Mouse (Mus musculus) thymus, postnatal 25 days (tissue): Measurements from ENCODE around the gene Cdc25a.

Source experiments
- DNase-seq: peaks from one replicate; pipeline ENCODE4 v3.0.0; 2022

Gene Cdc25a

DNA sequence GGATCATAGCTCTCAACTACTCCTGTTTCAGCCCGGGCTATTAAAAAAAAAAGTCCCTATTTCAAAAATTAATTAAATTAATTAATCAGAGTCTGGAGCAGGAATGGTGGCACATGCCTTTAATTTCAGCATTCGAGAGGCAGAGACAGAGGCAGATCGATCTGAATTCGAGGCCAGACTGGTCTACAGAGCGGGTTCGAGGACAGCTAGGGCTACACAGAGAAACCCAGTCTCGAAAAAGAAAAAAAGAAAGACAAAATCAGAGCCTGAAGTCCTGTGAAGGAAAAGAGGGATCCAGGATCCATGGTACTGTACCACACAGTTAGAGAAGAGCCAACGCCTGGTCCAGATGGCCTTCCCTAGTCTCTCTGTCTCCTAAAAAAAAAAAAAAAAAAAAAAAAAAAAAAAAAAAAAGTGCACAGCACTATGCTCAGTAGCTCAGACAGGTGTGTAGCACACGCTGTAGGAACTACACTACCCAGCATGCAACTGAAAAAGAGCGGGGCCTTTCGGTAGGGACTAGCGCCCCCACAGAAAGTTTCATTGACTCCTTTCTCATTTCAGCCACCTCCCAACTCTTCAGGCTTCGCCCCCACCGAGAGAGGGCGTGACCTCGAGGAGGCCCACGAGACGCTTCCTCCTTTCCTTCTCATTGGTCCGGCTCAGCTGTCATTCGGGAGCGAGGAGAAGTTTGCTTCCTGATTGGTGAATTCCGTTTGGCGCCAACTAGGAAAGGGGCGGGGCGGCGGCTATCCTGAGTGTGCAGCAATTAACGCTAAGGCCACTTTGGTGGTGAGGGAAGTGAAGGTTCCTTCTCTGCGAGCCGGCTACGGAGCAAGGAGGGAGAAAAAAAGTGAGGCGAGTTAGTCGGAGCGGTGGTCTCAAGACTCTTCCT lies at the start of gene Cdc25a:
TSS of gene Cdc25a (plus strand) at position 783 of the 895 bp plus-strand sequence.
- DNase-seq = peak; percentile 96

DNA sequence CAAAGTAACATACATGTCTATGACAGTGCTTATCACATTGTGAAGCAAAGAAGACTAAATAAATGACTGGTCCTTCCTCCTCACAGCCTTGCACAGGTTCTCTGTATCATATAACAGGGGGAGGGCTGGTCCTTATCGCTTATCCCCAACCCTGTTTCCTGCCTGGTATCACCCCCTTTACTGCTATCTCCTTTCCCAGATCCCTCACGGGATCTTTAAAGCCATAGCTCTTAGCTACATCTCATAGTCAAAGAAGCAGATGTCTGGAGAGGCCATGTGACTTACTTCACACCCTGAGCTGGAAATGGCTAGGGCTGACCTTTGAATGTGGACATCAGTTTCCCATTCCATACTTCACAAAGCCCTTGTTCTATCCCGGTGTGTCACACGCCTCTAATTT lies 49.6 kb upstream of the Cdc25a start:
- DNase-seq = no peak

DNA sequence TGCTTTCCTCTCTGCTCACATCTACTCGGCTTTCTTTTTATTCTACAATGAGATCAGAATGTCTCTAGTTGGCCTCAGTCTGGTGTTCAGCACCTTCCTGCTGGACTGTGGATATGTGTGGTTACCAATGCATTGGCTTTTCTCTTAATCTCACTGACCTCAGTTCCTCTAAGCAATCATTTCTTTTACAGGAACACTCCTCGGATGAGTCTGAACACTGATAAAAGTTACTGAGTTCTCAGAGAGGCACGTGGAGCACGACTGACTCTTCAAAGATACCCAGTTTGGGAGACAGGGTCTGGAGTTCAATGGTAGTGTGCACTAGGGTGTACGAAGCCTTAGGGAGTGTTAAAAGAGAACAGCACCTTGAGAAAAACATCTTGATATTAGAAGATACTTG lies 49.2 kb upstream of the Cdc25a start:
- no peak for DNase-seq

DNA sequence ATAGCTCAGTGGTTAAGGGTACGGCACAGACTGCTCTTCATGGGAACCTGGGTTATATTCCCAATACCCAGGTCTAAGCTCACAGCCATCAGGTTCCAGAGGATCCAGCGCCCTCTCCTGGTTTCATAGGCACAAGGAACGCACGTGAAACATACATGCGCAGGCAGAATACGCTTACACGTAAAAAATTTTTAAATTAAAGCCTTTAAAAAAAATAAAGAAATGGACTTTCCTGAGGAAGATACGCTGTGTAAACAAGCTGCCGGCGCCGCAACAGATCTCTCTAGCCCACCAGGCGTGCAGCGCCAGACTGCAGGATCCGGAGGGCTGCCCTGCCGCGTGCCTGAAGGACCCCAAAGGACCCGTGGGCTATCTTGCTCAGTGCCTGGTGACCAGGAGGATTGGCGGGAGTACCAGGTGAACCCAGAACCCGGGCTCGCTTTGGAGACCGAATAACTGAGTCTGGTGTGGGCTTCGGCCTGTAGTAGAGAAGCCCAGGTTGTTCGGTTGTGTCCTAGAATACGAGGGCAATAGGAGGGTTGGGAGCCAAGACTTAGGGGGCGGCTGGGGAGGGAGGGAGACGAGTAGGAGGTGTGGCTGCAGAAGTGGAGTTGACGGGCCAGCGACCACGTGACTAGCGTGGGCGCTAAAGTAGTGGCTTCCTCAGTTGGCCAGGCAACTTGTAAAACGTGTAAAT lies 42.8 kb upstream of the Cdc25a start, which contains the start of gene Nme6:
TSS of gene Nme6 (plus strand) at position 359 of the 697 bp plus-strand sequence.
- peak; percentile 81 for DNase-seq

DNA sequence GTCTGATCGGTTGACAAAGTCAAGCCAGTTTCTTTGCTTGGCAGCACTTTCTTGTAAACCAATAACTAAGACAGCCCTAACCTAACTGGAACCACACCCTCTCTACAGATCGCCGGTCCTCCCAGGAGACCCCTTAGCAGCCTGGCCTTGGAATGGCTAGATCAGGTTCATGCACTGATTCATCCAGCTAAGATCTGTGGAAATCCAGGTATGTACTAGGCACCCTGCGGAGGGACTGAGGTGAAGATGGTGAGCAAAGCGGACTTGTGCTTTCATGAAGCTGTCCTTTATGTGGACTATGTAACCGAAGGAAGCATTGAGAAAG lies 42.3 kb upstream of the Cdc25a start:
- DNase-seq = no peak

DNA sequence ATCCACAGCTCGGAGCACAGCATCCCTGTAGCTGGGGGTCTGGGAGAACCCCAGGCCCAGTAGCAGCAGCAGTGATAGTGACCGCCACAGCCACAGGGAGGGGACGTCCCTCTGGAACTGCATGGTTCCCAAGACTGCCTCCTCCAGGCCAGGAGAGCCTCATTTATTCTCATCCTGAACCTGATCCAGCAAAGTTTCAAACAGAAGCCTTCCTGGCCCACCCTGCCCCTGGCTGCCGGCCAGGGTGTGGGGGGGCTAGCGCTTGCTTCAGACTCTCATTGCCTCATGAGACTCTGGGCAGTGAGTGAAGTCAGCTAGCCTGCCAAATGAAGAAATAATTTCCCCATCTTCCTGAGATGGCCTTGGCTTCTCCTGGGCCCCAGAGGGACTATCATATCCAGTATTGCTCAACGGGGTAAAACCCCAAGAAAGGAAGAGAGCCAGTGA lies 26.0 kb upstream of the Cdc25a start, which contains the start of gene Camp:
TSS of gene Camp (minus strand) at position 306 of the 447 bp plus-strand sequence.
- DNase-seq = no peak

DNA sequence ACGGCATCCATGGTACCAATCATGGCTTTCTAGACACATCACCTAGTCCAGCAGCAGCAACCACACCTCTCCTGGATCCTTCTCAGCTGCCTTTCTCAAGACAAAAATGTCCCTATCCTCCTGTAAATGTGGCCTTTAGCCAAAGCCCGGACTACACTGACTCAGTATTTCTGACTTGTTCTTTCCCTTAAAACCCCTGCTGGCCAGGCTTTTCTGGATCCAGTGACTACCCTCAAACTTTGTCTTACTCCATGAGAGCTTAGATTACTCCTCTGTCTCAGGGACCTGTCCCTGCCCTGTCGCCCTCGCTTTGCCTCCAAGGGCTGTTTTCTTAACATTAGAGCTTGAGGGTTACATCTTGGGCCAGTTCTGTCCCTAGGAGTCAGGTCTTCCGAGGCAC lies 25.3 kb upstream of the Cdc25a start:
- no peak for DNase-seq

DNA sequence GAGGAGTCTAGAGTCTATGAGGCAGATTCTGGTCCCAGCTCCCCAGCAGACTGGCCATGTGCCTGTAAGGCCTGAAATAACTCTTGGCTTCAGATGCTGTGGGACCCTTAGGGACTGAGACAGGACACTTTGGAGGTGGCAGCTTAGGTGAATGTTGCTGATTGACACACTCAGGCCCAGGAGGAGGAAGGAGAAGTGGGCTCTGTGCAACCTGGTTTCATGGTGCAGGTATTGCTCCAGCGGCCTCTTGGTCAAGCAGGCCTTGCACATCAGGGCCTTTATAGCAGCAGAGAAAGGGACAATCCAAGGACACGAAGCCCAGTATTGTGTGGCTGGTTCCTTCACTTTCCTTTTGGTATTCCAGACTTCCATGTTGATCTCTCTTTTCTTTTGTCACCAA lies 21.0 kb upstream of the Cdc25a start:
- DNase-seq = no peak

DNA sequence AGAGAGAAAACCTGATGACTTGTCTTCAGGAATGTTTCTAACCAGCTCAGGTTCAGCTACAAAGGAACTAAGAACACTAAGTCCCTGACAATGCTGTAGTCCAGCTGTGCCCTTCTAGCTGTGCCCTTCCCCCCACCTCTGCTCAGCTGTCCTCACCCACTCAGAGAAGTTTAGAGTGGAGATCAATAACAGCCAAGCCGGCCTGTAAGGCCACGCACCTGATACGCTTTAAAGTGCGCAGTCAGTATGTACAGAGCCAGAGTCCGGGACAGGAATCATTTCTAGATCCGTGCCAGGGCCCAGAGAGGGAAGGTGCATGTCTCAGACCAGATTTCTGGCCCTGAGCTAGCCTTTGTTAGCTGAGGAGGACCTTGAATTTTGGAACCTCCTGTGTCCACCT lies 19.4 kb upstream of the Cdc25a start:
- DNase-seq = no peak

DNA sequence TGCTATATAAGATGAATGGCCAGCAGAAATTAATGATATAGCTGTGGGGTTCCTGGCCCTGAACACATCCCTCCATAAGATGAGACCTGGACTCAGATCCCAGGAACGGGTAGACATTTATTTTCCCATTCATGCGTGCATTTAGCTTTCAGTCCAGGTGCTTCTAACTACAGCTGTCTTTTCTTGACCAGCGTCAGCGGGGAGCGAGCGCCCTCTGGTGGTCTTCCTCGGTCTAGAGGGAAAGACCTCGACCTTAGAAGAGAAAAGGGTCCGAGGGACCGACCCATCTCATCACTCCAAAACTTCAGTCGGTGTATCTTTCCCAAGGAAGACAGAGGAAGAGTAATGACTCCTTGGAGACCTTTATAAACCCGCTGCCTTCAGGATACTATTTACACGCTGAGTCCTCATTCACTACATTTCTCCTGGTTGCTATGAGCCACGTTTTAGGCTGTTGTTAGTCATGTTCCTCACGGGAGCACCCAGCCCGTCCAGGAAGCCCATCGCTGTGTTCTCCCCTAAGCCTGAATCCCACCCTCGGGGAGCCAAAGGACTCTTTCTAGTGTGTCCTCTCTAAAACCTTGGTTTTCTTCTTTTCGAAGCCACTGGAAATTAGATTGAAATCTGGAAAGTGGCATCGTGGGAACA lies 12.9 kb upstream of the Cdc25a start:
- DNase-seq = peak; percentile 83

DNA sequence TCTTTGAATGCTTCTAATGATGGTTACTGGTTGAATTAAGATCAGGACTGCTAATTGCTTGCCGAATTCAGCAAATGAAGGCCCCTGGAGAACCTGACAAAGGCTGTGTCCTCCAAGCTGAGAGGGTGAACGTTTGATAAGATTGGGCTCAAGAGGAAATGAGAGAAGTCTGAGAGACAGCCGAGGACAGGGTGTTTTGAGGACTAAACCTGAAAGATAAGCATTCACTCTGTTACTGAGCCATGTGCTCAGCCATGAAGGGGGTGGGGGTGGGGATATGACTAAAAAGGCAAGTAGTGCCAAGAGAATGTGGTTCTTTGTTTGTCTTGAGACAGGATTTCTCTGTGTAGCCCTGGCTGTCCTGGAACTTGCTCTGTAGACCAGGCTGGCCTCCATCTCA lies 12.3 kb upstream of the Cdc25a start:
- no peak for DNase-seq

DNA sequence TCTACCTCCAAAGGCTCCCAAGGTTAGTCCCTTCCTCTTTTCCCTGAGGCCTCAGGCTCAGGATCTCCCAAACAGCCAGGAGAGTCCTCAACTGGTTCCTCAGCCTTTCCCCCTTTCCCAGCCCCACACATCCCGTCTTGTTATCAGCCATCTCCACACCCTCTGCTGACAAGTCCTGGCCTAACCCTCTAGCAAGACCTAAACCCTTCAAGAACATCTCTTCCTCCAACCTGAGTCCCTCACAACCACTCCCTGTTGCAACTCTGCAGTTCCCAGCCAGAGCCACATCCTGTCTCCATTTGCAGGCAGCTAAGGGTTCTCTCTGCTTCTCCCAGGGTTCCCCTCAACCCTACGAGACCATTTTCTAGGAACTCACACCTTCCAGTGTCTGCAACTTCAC lies 9.2 kb upstream of the Cdc25a start:
- no peak for DNase-seq

DNA sequence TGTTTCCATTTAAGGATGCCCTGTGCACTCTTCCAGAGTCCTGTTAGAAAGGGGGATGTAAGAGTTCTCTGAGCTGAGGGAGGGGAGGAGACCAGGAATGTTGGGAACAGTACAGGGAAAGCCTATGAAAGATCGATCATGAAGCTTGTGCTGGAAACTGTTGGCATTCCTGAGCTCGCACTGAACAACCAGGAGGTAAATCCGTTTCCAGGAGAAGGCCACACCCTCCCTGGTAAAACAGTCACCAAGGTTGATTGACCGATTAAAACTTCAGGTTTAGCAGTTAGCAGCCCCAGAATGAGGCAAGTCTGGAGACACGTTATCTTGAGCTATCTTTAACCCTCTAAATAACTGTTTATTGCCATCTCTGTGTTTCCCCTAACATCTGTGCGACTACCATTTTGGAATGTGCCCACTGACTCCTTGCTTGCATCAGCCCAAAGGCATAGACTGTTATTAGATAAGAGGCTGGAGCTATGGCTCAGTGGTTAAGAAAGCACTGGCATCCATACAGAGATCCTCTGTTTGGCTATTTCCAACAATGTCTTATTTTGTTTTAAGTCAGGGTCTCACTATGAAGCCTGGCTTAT lies 4.3 kb upstream of the Cdc25a start:
- DNase-seq = no peak

DNA sequence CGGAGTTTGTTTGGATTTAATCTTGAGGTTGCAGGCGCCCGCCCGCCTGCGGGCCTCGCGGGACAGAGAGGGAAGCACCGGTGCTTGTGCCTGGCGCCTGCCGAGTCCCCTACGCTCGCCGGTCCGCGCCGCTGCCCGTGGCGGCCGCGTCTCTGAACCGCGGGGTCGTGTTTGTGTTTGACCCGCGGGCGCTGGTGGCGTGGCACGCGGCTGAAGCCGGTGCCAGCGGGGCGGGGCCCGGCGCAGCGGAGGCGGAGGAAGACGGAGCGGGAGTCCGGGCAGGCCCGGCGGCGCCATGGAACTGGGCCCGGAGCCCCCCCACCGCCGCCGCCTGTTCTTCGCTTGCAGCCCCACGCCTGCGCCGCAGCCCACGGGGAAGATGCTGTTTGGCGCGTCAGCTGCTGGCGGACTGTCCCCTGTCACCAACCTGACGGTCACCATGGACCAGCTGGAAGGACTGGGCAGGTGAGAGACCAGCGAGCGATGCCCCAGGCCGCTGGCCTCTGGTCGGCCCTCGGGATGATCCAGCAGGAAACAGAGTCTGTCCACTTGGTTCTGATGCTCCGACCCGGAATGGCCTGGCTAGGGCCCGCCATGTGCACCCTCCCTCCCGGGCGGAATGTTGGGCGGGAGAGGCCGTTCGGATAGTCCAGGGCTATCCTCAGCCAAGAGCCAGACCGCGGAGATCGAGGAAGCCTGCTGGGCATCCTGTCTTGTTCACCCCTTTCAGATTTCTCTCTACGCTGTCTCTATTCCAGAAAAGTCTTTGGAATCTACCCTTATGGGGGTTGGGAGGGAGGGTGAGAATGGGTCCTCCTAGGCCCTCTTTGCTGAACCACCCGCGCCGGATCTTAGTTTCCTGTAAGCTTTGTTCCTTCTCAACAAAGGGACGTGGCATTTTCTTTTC lies 569 bp downstream of the Cdc25a start:
- peak; percentile 47 for DNase-seq

DNA sequence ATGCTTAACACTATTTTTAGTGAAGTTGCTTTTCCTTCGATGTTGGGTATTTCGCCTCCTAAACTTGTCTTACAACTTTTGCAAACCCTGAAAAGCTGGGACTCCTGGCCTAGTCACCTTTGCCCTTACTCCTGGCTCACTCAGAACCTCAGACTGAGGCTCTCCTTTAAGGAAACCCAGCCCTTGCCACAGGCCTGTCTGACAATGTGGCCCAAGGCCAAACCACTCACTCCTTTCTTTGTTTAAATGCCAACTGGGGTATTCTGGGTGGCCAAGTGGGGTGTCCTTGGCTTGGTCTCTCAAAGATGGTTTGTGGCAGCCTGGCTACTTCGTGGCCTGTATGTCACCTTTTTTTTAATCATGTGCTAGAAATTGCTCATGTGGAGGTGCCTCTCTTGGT lies 1.4 kb downstream of the Cdc25a start:
- peak; percentile 16 for DNase-seq

DNA sequence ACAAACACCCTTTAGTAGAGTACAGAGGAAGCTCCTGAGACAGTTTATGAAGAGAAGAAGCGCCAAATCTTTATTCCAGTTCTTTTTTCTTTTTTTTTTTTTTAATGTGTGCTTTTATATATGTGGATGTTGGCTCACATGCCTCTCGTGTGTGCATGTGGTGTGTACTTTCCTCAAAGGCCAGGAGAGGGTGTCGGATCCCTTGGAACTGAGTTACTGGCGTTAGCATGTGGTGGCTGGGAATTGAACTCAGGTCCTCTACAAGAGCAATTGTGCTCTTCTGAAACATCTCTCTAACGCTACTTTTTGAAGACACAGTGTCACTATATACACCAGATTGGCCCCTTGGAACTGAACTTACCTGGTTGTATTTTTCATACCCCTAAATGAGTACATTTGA lies 2.3 kb downstream of the Cdc25a start:
- DNase-seq = no peak

DNA sequence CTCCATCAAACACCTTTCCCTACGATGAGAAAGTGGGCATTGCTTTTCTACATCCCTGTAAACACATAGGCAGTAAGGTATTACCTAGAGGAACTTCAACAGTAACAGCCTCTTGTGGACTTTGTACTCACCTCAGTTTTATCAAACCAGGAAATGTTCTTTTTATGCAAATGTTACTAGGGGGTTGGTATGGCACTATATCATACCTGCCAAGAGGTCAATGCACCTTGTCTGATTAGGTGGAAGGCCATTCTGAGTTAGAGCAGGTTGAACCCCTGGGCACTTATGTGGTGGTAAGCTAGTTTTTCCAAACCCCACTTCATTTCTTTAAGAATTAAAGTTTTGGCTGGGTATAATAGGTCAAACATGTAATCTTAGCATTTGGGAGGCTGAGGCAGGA lies 3.9 kb downstream of the Cdc25a start:
- DNase-seq = no peak

DNA sequence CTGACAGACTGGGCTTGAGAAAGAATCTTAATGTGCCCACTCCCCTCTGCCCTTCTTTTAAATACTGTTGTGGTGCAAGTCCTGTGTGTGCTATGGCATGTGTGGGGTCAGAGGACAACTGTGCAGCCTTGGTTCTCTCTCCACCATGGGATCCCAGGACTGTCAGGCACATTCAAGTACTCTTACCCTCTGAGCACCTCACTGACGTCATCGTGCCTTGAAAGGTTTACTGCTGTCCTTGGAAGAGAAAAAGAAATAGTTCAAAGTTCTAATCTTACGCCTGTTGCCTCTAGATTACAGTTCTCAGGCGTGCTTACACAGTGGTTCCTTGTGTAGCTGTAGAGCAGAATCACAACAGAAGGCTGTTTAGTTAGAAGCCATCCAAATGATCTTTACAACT lies 10.9 kb downstream of the Cdc25a start:
- no peak for DNase-seq

DNA sequence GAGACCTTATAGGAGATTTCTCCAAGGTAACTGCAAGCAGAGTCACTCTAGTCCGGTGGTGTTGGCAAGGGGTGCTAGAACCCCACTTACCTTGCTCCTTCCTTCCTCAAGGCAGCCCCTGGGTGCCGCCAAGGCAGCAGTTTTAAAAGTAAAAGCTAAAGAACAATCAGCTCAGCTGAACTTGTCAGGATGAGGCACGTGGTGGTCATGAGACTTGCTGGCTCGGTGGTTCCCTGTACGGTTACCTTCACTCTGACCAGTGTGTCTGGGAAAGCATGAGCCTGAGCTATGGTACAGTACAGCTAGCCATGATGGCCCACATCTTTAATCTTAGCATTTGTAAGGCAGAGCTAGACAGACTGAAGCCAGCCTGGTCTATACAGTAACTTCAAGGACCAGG lies 11.9 kb downstream of the Cdc25a start:
- no peak for DNase-seq

DNA sequence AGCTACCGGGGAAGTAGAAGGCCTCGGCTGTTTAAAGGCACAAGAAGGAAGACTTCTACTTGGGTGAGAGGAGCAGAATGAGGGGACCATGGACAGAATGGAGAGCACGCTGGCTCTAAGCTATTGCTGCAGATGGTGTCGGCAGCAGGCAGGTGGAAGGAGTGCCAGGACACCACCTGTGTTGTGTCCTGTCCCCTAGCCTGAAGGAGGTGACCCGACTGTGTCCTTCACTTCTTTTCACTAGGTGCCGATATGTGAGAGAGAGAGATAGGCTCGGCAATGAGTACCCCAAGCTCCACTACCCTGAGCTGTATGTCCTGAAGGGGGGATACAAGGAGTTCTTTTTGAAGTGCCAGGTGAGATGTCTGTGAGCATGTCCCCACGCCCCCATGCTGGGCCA lies 16.1 kb downstream of the Cdc25a start:
- DNase-seq = no peak

DNA sequence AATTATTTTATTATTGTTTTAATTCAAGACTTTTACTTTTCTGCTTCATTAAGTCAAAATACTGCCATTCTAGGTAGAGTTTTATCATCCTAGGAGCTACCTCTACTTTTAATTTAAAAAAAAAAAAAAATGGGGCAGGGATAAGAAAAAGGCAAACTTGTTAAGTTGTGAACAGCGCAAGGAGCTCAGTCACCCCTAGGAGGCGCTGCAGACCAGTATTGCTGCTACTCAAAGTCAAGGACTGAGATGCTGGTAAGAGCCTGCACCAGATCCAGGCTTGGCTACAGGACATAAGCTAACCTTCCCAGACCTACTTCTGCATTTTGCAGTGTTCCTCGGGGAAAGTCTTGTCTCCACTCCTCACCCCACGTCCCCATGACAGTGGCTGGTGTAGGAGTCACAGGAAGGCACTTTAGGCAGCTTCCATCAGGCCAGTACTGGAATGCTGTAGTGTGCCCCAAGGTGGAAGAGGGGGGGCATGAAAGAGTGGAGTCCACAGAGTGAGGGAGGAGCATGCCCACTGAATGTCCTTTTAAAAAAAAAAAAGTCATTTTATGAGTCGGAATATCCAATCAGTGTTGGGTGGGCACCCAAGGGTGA lies 17.4 kb downstream of the Cdc25a start:
- peak; percentile 73 for DNase-seq
